Mouse (Mus musculus) urinary bladder, postnatal 36 days (tissue): ENCODE results near the gene Dnah8.
"Not testable (repeated sequence)": the region's sequence is repeated elsewhere in the genome, so short reads cannot be mapped to it uniquely, and the experiment has no call there.

Source experiments
- DNase-seq, 2 experiments: peaks; one replicate each; pipeline ENCODE4 v3.0.0; 2022; ENCODE audit warnings: low spot score in 2 of 2, mixed read lengths in 1 of 2

Gene Dnah8

GRCm38 (mm10) chr17:30609305-30609979 lies 14.7 kb upstream of the Dnah8 start:
- peak in 1 of 2 experiments; percentile 22 for DNase-seq

- DNase-seq, result no peak
Measured at GRCm38 (mm10) chr17:30609980-30610307, 14.2 kb upstream of the Dnah8 start.

- no peak for DNase-seq
Measured at GRCm38 (mm10) chr17:30610739-30611138, 13.4 kb upstream of the Dnah8 start.

GRCm38 (mm10) chr17:30611221-30612074 lies 12.7 kb upstream of the Dnah8 start:
- no peak for DNase-seq

- peak; percentile 100 for DNase-seq
Measured at GRCm38 (mm10) chr17:30612075-30612859, 11.9 kb upstream of the Dnah8 start.

- no peak for DNase-seq
Measured at GRCm38 (mm10) chr17:30613350-30613749, 10.8 kb upstream of the Dnah8 start.

- DNase-seq, result no peak
Measured at GRCm38 (mm10) chr17:30616203-30616602, 8.0 kb upstream of the Dnah8 start.

GRCm38 (mm10) chr17:30618136-30618891 lies 5.8 kb upstream of the Dnah8 start:
- no peak for DNase-seq

GRCm38 (mm10) chr17:30619153-30619552 lies 5.0 kb upstream of the Dnah8 start:
- no peak for DNase-seq

- DNase-seq, result no peak
Measured at GRCm38 (mm10) chr17:30620548-30620947, 3.6 kb upstream of the Dnah8 start.

- DNase-seq, result no peak
Measured at GRCm38 (mm10) chr17:30621450-30621849, 2.7 kb upstream of the Dnah8 start.

- DNase-seq, result no peak
Measured at GRCm38 (mm10) chr17:30623200-30623599, 954 bp upstream of the Dnah8 start.

- DNase-seq, result not testable (repeated sequence)
Measured at GRCm38 (mm10) chr17:30626719-30627118, 2.6 kb downstream of the Dnah8 start, which contains the start of gene Glo1. Gene Glo1 (minus strand): TSS chr17:30626871.

GRCm38 (mm10) chr17:30635367-30635766 lies 11.2 kb downstream of the Dnah8 start:
- DNase-seq, result peak in 1 of 2 experiments; percentile 30

- no peak for DNase-seq
Measured at GRCm38 (mm10) chr17:30637714-30638113, 13.6 kb downstream of the Dnah8 start.

GRCm38 (mm10) chr17:30638996-30639395 lies 14.8 kb downstream of the Dnah8 start:
- DNase-seq, result no peak

GRCm38 (mm10) chr17:30640896-30641295 lies 16.7 kb downstream of the Dnah8 start:
- DNase-seq, result no peak

- no peak for DNase-seq
Measured at GRCm38 (mm10) chr17:30648770-30649169, 24.6 kb downstream of the Dnah8 start.

- DNase-seq, result no peak
Measured at GRCm38 (mm10) chr17:30653010-30653409, 28.9 kb downstream of the Dnah8 start.

GRCm38 (mm10) chr17:30657530-30658151 lies 33.5 kb downstream of the Dnah8 start:
- DNase-seq, result no peak

- peak; percentile 71 to 78 for DNase-seq
Measured at GRCm38 (mm10) chr17:30658152-30658544, 34.0 kb downstream of the Dnah8 start.
